Mouse (Mus musculus) adrenal gland, postnatal 4 days (tissue): Measurements from ENCODE around the gene Fermt1. TPM values are rescaled to one million over a fixed set of nuclear protein-coding genes. Genes with fewer than 3 reads are reported as not detected.

Experiments
- DNase-seq, 2 experiments: peaks; one replicate each; pipeline ENCODE4 v3.0.0; 2021 to 2022; ENCODE audit warnings: low spot score in 2 of 2, mixed read lengths in 2 of 2
- total RNA-seq, 2 experiments: library from RNA; stranded (reverse); gene quantifications; 2 replicates each; pipeline ENCODE4 v1.2.3; 2021

Fermt1 gene
- total RNA-seq, 2 experiments from 2014 or later, result 1.9 TPM; not detected in 1

- no peak for DNase-seq
These were observed 23.4 kb downstream of the Fermt1 start for GRCm38 (mm10) chr2:132922076-132922873.

- no peak for DNase-seq
These were observed 30.9 kb downstream of the Fermt1 start for GRCm38 (mm10) chr2:132914785-132915184.

GRCm38 (mm10) chr2:132906763-132907162 lies 38.9 kb downstream of the Fermt1 start:
- no peak for DNase-seq

DNA sequence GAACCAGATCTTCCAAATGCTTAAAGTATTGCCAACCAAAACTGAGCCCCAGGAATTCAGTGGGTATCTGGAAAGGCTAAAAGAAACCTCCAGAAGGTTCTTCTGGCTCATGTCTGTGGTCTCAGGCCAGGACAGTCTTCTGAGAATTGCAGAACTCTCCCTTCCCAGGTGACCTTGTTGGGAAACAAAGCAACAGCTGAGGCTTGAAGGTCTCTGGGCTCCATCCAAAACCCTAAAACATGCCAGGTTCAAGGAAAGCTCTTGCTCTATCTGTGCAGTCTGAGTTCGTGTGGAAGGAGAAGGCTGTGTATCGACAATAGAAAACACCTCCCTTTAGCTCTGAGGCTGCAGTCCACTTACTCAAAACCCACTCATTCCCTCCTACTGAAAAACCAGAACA lies 40.7 kb downstream of the Fermt1 start:
- no peak for DNase-seq

GRCm38 (mm10) chr2:132903498-132903897 lies 42.2 kb downstream of the Fermt1 start:
- DNase-seq, result peak in 1 of 2 experiments; percentile 29

GRCm38 (mm10) chr2:132902056-132902455 lies 43.6 kb downstream of the Fermt1 start:
- no peak for DNase-seq

DNA sequence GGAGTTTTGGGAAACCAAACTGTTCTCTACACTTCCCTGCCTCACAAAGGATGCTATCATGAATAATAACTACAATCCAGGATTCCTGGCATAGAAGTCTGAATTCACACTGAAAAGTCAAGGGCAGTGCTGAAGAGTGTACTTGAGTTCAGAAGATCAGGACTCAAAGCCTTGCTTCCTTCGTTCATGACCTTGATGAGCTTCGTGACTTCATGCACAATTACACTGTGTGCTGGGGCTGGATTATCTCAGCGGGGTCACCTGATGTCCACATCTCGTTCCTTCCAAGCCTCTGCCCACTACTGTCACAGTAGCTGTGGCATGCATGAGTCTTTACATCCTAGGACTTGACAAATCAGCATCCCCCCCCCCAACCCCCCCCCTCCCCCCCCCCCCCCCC lies 44.1 kb downstream of the Fermt1 start:
- DNase-seq, result no peak

GRCm38 (mm10) chr2:132900596-132900995 lies 45.1 kb downstream of the Fermt1 start:
- no peak for DNase-seq

- DNase-seq, result no peak
These were observed 47.5 kb downstream of the Fermt1 start for GRCm38 (mm10) chr2:132898211-132898610.

- no peak for DNase-seq
These were observed 51.9 kb downstream of the Fermt1 start for GRCm38 (mm10) chr2:132893826-132894225.

DNA sequence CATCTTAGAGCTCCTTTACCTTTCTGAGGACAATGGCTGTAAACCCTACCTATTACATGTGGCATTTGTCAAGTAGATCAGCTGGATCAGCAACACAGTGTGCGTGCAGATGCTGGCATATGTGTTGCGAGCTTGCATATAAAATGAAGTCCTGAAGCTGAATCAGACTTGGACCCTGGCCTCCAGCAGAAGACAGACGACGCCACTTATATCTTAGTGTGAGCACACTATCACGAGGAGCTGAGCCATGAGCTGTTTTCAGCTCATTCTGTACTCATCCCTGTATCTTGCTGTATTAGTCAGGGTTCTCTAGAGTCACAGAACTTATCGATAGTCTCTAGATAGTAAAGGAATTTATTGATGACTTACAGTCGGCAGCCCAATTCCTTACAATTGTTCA lies 60.4 kb downstream of the Fermt1 start:
- DNase-seq, result no peak

- DNase-seq, result no peak
These were observed 61.3 kb downstream of the Fermt1 start for GRCm38 (mm10) chr2:132884303-132884967.

DNA sequence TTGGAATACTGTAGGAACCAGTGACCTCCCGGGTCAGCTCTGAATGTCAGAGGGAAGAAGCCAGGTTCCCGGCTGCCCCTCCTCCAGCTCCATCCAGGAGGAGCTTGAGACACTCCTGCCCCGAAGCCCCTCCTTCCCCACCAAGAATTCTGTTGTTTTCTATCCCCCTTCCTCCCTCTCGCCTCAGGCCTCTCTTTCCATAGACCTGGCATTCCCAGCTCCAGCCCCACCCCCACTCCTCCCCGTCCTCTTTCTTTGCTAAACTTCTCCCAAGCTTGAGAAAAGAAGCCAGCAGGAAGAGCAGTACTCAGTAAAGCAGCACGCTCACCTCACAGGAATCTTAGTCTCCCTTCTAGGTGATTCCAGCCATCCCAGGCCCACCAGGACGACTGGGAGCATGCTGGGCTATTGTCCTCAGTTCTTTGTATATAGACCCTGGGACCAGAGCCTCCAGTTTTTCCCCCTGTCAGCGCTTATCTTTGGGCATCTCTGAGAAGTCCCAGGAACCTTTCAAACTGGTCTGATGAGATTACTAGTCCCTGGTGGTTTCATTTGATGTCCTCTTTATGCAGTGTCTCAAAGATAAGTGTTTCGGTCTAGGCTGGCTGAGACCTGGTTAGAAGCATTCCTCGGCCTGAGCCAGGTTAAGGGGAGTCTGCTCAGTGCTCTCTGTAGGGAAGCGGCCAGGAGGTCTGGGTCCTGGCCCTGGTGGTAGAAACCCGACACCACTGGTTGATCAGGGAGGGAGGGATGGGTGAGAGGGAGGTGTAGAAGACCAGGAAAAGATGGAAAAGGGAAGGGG lies 64.7 kb downstream of the Fermt1 start, which contains the start of gene Lrrn4:
TSS of gene Lrrn4 (minus strand) at position 48 of the 802 bp plus-strand sequence.
- DNase-seq, result no peak

- DNase-seq, result no peak
These were observed 66.3 kb downstream of the Fermt1 start for GRCm38 (mm10) chr2:132879261-132880044.

GRCm38 (mm10) chr2:132876991-132877390 lies 68.7 kb downstream of the Fermt1 start:
- no peak for DNase-seq

DNA sequence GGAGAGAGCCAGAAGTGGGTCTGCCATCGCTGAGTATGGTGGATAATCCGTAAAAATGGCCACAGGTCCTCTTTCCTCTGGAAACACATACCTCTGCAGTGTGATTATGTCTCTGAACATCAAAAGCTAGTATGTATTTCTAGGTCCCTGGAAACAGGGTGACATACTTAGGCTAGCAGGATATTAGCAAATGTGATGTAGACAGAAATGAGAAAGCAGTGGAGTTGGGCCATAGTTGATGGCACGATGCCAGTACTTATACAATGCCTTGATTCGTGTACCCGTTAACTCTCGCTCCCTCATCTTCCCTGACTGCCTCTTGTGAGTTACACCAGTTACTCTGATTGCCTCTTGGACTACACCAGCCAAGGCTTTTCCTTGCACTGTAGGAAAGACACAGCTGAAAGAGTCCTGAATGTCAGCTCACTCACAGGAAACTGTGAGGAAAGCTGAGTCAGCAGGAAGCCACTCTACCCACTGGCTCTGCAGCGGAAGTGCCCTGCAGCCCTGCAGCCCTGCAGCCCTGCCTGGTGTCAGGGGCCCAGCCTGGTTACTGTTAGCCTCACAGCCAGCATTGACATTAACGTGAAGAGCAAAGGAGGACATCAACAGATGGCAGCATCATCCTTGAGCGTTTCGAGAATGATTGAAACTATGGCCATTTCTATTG lies 71.9 kb downstream of the Fermt1 start:
- DNase-seq, result no peak

DNA sequence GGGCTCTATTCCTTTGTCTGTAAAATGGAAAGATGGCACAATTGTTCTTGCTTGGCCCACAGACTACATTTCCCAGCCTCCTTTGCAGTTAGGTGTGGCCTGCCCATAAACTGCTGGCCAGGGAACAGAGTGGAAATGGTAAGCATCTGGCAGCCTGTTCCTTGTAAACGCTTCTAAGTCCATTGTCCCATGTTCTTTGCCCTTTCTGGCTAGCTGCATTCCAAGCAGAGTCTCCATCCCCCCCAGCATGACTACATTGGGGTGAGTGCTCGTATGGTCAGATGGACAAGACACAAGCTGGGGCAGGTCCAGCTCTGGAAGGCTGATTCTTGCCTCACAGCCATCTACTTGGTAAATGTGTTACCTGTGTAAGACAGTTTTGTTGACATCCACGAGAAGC lies 74.0 kb downstream of the Fermt1 start:
- no peak for DNase-seq

GRCm38 (mm10) chr2:132870286-132870685 lies 75.4 kb downstream of the Fermt1 start:
- no peak for DNase-seq

DNA sequence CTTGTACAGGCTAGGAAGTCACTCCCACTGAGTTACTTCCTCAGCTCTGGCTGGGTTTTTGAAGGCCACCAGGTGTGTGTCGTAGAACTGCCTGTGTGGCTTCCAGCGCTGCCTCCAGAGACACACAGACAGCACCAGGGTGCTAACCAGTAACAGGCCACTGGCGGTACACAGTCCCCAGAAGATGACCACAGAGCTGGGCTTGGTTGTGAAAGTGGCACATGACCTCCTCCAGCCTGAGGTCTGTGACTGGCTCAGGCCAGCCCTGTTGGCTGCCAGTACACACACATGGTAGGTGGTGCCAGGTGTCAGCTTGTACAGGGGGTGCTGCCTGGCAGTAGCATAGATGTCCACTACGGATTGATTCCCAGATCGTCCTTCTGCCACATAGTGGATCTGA lies 76.0 kb downstream of the Fermt1 start:
- DNase-seq, result no peak

DNA sequence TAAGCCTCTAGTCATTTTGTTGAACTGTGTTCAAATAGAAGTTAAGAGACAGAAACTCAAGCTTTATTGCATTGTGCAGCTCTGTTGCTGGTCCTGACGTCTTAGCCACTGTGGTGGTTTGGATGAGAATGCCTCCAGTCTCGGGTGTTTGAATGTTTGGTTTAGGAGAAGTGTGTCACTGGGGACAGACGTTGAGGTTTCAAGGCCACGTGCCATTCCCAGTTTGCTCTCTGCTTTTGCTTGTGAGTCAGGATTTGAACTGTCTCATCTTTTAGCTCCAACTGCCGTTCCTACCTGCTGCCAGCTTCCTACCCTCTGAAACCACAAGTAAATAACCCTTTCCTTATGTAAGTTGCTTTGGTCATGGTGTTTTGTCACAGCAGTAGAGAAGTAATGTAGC lies 78.2 kb downstream of the Fermt1 start:
- no peak for DNase-seq
